Mouse (Mus musculus) liver, embryonic 14.5 days (tissue): ENCODE measurements at regions not wholly inside any gene's neighbourhood (a gene's known extent, or its start where the extent isn't known, plus 50 kb on each side); places are given as distances from the start of the nearest gene placed in this dataset.

Experiments used
- CTCF ChIP-seq: IDR thresholded peaks from 2 replicates; pipeline ENCODE4 v1.5.1; 2016; ENCODE audit warnings: antibody characterized with exemption, low read depth, control low read depth
- EP300 ChIP-seq: IDR thresholded peaks from 2 replicates; pipeline ENCODE4 v1.6.1; 2016; ENCODE audit warnings: antibody characterized with exemption, low read depth

GRCm38 (mm10) chr7:68444426-68445095 is 170.9 kb downstream of the Fam169b start:
- TF ChIP-seq CTCF (no peak), EP300 (no peak)
